Comparison of ENCODE assay signal across 21 mouse cellular contexts in genomic region chr1:75229158-75229557, GRCm38 (mm10). TPM values are rescaled to one million over a fixed set of nuclear protein-coding genes. Genes with fewer than 3 reads are reported as not detected.
DNase-seq lines count a peak whose midpoint lies in the region; ATAC-seq and TF ChIP-seq lines count a peak whose summit lies in the region.
"Had no signal": no experiment of that assay in that cellular context is flagged by ENCODE, and none has a peak within 500 bp of the region (broad histone marks: within the 10 kb centered on the region; RNA-seq: fewer than 3 reads in every experiment).

No protein-coding gene starts in this region.

- H3K9ac ChIP-seq in MEL (ENCODE audit: control insufficient read depth, low read depth, low read length, poor library complexity, severe bottlenecking) = no peak overlapping the region
- H3K9ac ChIP-seq in liver, embryonic 11.5 days (ENCODE audit: low read depth, low read length) = no peak overlapping the region
- H3K9ac ChIP-seq in hindbrain, embryonic 12.5 days = no peak overlapping the region
- H3K9ac ChIP-seq: midbrain, embryonic 13.5 days; neural tube, embryonic 15.5 days; stomach, embryonic 15.5 days had no signal

- TF ChIP-seq EP300 in MEL (IDR thresholded peaks at IDR 0.05; ENCODE audit: low read depth in 1 of 2, low read length in 2 of 2) = peak; percentile 88 to 91

- ATAC-seq in liver, embryonic 11.5 days (replicated peaks; ENCODE audit: low FRiP score) = peak; percentile 77
- peak; percentile 88 for ATAC-seq in megakaryocyte-erythroid progenitor cell, adult 5-6 weeks (replicated peaks; ENCODE audit: low FRiP score, low TSS enrichment, poor library complexity, severe bottlenecking)
- ATAC-seq in hindbrain, embryonic 12.5 days (ENCODE audit: low FRiP score) = no peak
- ATAC-seq: forebrain, embryonic 14.5 days; midbrain, embryonic 13.5 days; Patski had no signal

- peaks cover 0 to 51% of the 10 kb centered on the region in 2 experiments; a peak in 2 of 4 replicates for H3K36me3 ChIP-seq in MEL (ENCODE audit: control insufficient read depth in 1 of 2, insufficient read depth in 2 of 2, low read length in 2 of 2)
- H3K36me3 ChIP-seq in liver, embryonic 11.5 days (ENCODE audit: control insufficient read depth, insufficient read depth, low read length) = no peaks in the 10 kb centered on the region
- H3K36me3 ChIP-seq in hindbrain, embryonic 12.5 days = no peaks in the 10 kb centered on the region
- H3K36me3 ChIP-seq: hindbrain, embryonic 10.5 days; midbrain, embryonic 13.5 days; neural tube, embryonic 15.5 days; stomach, embryonic 15.5 days had no signal

- TF ChIP-seq RAD21 in MEL (IDR thresholded peaks at IDR 0.05; ENCODE audit: low read depth, low read length) = no peak

- H3K4me3 ChIP-seq in MEL (ENCODE audit: control insufficient read depth in 1 of 2, insufficient read depth in 1 of 2, low read depth in 2 of 2, low read length in 2 of 2) = no peak overlapping the region
- no peak overlapping the region for H3K4me3 ChIP-seq in bone marrow, adult 2 months (replicated peaks; ENCODE audit: control insufficient read depth, low read depth, low read length)
- H3K4me3 ChIP-seq in liver, embryonic 11.5 days (ENCODE audit: low read depth, low read length) = no peak overlapping the region
- H3K4me3 ChIP-seq in hindbrain, embryonic 12.5 days = no peak overlapping the region
- H3K4me3 ChIP-seq: hindbrain, embryonic 10.5 days; midbrain, embryonic 13.5 days; neural tube, embryonic 15.5 days; stomach, embryonic 15.5 days had no signal

- no peak for TF ChIP-seq POLR2A in MEL (IDR thresholded peaks at IDR 0.05; ENCODE audit: control insufficient read depth in 1 of 2, insufficient read depth in 1 of 2, low read depth in 1 of 2, low read length in 2 of 2, poor library complexity in 1 of 2)
- no peak for TF ChIP-seq POLR2A in bone marrow, adult 2 months (IDR thresholded peaks at IDR 0.05; ENCODE audit: borderline replicate concordance, control insufficient read depth, low read depth, low read length)

- H3K9me3 ChIP-seq in MEL (replicated peaks; ENCODE audit: insufficient read depth, low read length) = no peaks in the 10 kb centered on the region
- H3K9me3 ChIP-seq in liver, embryonic 11.5 days (ENCODE audit: control insufficient read depth, low read length) = no peaks in the 10 kb centered on the region
- H3K9me3 ChIP-seq in hindbrain, embryonic 12.5 days (replicated peaks) = no peaks in the 10 kb centered on the region
- H3K9me3 ChIP-seq: hindbrain, embryonic 10.5 days; midbrain, embryonic 13.5 days; neural tube, embryonic 15.5 days; stomach, embryonic 15.5 days had no signal

- DNase-seq in MEL (ENCODE audit: low read depth, low spot score) = peak; percentile 92
- DNase-seq in liver, embryonic 11.5 days (ENCODE audit: low spot score) = no peak
- DNase-seq in lung, postnatal 4 days = no peak
- DNase-seq in frontal cortex, postnatal 36 days (ENCODE audit: low spot score in 2 of 2) = no peak
- DNase-seq: cerebellum, postnatal 10 days; kidney, adult 9 months; kidney, postnatal 4 days; lung, postnatal 14 days had no signal

- H3K27ac ChIP-seq in MEL (ENCODE audit: control insufficient read depth, low read depth, low read length) = peak overlapping the region; percentile 36
- H3K27ac ChIP-seq in bone marrow, adult 2 months (ENCODE audit: control insufficient read depth, insufficient read depth, low read depth, low read length, poor library complexity) = peak overlapping the region; percentile 28; the same call in 1 of the 2 replicates
- peak overlapping the region; percentile 19; the same call in 1 of the 2 replicates for H3K27ac ChIP-seq in liver, embryonic 11.5 days (ENCODE audit: low read depth, low read length)
- no peak overlapping the region for H3K27ac ChIP-seq in hindbrain, embryonic 12.5 days
- H3K27ac ChIP-seq: hindbrain, embryonic 10.5 days; midbrain, embryonic 13.5 days; neural tube, embryonic 15.5 days; stomach, embryonic 15.5 days had no signal

- H3K27me3 ChIP-seq in MEL (ENCODE audit: control insufficient read depth in 1 of 2, insufficient read depth in 2 of 2, low read length in 2 of 2) = no peaks in the 10 kb centered on the region
- no peaks in the 10 kb centered on the region for H3K27me3 ChIP-seq in liver, embryonic 11.5 days (replicated peaks; ENCODE audit: control insufficient read depth, insufficient read depth, low read length)
- peaks cover 8% of the 10 kb centered on the region for H3K27me3 ChIP-seq in hindbrain, embryonic 12.5 days
- H3K27me3 ChIP-seq: Patski; stomach, embryonic 15.5 days had no signal

- no peaks in the 10 kb centered on the region for H3K79me2 ChIP-seq in MEL (ENCODE audit: control insufficient read depth, insufficient read depth, low read length, poor library complexity)

- no peak overlapping the region for H3K4me2 ChIP-seq in liver, embryonic 11.5 days
- H3K4me2 ChIP-seq in hindbrain, embryonic 12.5 days (replicated peaks) = no peak overlapping the region
- H3K4me2 ChIP-seq: midbrain, embryonic 13.5 days; neural tube, embryonic 15.5 days; stomach, embryonic 15.5 days had no signal

- no peak for TF ChIP-seq CTCF in MEL (IDR thresholded peaks at IDR 0.05 in 2 of 3, conservative IDR thresholded peaks at IDR 0.05 in 1 of 3; ENCODE audit: control insufficient read depth in 1 of 3, insufficient read depth in 1 of 3, low read depth in 2 of 3, low read length in 3 of 3, poor library complexity in 1 of 3, severe bottlenecking in 1 of 3)
- no peak for TF ChIP-seq CTCF in bone marrow, adult 2 months (IDR thresholded peaks at IDR 0.05; ENCODE audit: control insufficient read depth, insufficient read depth, low read length)

- peaks cover 28 to 60% of the 10 kb centered on the region in 2 experiments for H3K4me1 ChIP-seq in MEL (ENCODE audit: control insufficient read depth in 1 of 2, insufficient read depth in 2 of 2, low read length in 2 of 2)
- H3K4me1 ChIP-seq in bone marrow, adult 2 months (ENCODE audit: control insufficient read depth, insufficient read depth, low read length) = peaks cover 3% of the 10 kb centered on the region
- H3K4me1 ChIP-seq in liver, embryonic 11.5 days (replicated peaks; ENCODE audit: control insufficient read depth, insufficient read depth, low read length) = peaks cover 6% of the 10 kb centered on the region; the same call in 1 of the 2 replicates
- no peaks in the 10 kb centered on the region for H3K4me1 ChIP-seq in hindbrain, embryonic 12.5 days
- H3K4me1 ChIP-seq: hindbrain, embryonic 10.5 days; midbrain, embryonic 13.5 days; neural tube, embryonic 15.5 days; stomach, embryonic 15.5 days had no signal

- 32% methylated on average over 4 of the region's 4 CpGs for WGBS in bone marrow, adult 2 months
- WGBS in liver, embryonic 11.5 days = 53% methylated on average over 4 of the region's 4 CpGs
- 79% methylated on average over 4 of the region's 4 CpGs for WGBS in hindbrain, embryonic 12.5 days

RNA-seq across cellular contexts. Expression of gene A630095N17Rik, which starts 2.7 kb away (rescaled TPM):
- 0.46 and 0.58 TPM in 2 replicates for total RNA-seq in MEL (2012; rRNA removed)
- under 1 TPM in 1 of 2 experiments, not detected in 1; 0.82 TPM for polyA plus RNA-seq in MEL (2012; ENCODE audit: insufficient read depth in 1 of 2, insufficient read length in 2 of 2, low read depth in 1 of 2, low replicate concordance in 2 of 2, missing spikeins in 1 of 2)
- polyA plus RNA-seq in bone marrow, adult 2 months (2011; ENCODE audit: insufficient read depth, insufficient read length, low replicate concordance, missing spikeins) = not detected in 2 replicates
- not detected in 2 replicates for polyA plus RNA-seq in liver, embryonic 11.5 days (2014; fragmentation: Nextera tagmentation; extraction: Ambion mirVana)
- total RNA-seq in megakaryocyte-erythroid progenitor cell, adult 5-6 weeks (2014; fragmentation: Nextera tagmentation) = not detected in 2 replicates
- not detected in 2 replicates for total RNA-seq in megakaryocyte-erythroid progenitor cell, adult 5-6 weeks (2017)
- polyA plus RNA-seq in hindbrain, embryonic 12.5 days (2016; fragmentation: Nextera tagmentation; extraction: Ambion mirVana) = not detected in 2 replicates
- total RNA-seq: layer of hippocampus, postnatal 10 days; left cerebral cortex, postnatal 36 days; liver, adult 2 months had no signal
- polyA plus RNA-seq: forebrain, embryonic 14.5 days; heart, embryonic 14.5 days; hindbrain, embryonic 10.5 days; liver, adult 2 months; midbrain, embryonic 13.5 days; neural tube, embryonic 15.5 days; stomach, embryonic 15.5 days had no signal

RNA-seq across cellular contexts. Expression of gene Dnajb2, which starts 7.0 kb away (rescaled TPM):
- total RNA-seq in MEL (2012; rRNA removed) = 10.3 and 12.9 TPM in 2 replicates
- 10 to 100 TPM in 1 of 2 experiments, not detected in 1; 18.9 TPM for polyA plus RNA-seq in MEL (2012; ENCODE audit: insufficient read depth in 1 of 2, insufficient read length in 2 of 2, low read depth in 1 of 2, low replicate concordance in 2 of 2, missing spikeins in 1 of 2)
- polyA plus RNA-seq in bone marrow, adult 2 months (2011; ENCODE audit: insufficient read depth, insufficient read length, low replicate concordance, missing spikeins) = 85.8 and 119 TPM in 2 replicates
- polyA plus RNA-seq in liver, embryonic 11.5 days (2014; fragmentation: Nextera tagmentation; extraction: Ambion mirVana) = 13.6 and 17.5 TPM in 2 replicates
- 15.2 and 18.3 TPM in 2 replicates for total RNA-seq in megakaryocyte-erythroid progenitor cell, adult 5-6 weeks (2014; fragmentation: Nextera tagmentation)
- total RNA-seq in megakaryocyte-erythroid progenitor cell, adult 5-6 weeks (2017) = 14.2 and 21.7 TPM in 2 replicates
- polyA plus RNA-seq in hindbrain, embryonic 12.5 days (2016; fragmentation: Nextera tagmentation; extraction: Ambion mirVana) = 54.6 and 55.2 TPM in 2 replicates

RNA-seq across cellular contexts. Expression of gene Tuba4a, which starts 9.5 kb away (rescaled TPM):
- 385 and 396 TPM in 2 replicates for total RNA-seq in MEL (2012; rRNA removed)
- polyA plus RNA-seq in MEL (2012; ENCODE audit: insufficient read depth in 1 of 2, insufficient read length in 2 of 2, low read depth in 1 of 2, low replicate concordance in 2 of 2, missing spikeins in 1 of 2) = 100 to 1,000 TPM in 1 of 2 experiments, not detected in 1; 439 TPM
- 422 and 591 TPM in 2 replicates for polyA plus RNA-seq in bone marrow, adult 2 months (2011; ENCODE audit: insufficient read depth, insufficient read length, low replicate concordance, missing spikeins)
- 282 and 298 TPM in 2 replicates for polyA plus RNA-seq in liver, embryonic 11.5 days (2014; fragmentation: Nextera tagmentation; extraction: Ambion mirVana)
- total RNA-seq in megakaryocyte-erythroid progenitor cell, adult 5-6 weeks (2014; fragmentation: Nextera tagmentation) = 232 and 276 TPM in 2 replicates
- total RNA-seq in megakaryocyte-erythroid progenitor cell, adult 5-6 weeks (2017) = 137 and 146 TPM in 2 replicates
- polyA plus RNA-seq in hindbrain, embryonic 12.5 days (2016; fragmentation: Nextera tagmentation; extraction: Ambion mirVana) = 10.3 and 11.1 TPM in 2 replicates

RNA-seq across cellular contexts. Expression of gene Stk16, which starts 18.5 kb away (rescaled TPM):
- total RNA-seq in MEL (2012; rRNA removed) = 83.2 and 110 TPM in 2 replicates
- polyA plus RNA-seq in MEL (2012; ENCODE audit: insufficient read depth in 1 of 2, insufficient read length in 2 of 2, low read depth in 1 of 2, low replicate concordance in 2 of 2, missing spikeins in 1 of 2) = 100 to 1,000 TPM in 1 of 2 experiments, not detected in 1; 154 TPM
- polyA plus RNA-seq in bone marrow, adult 2 months (2011; ENCODE audit: insufficient read depth, insufficient read length, low replicate concordance, missing spikeins) = 74.2 and 168 TPM in 2 replicates
- polyA plus RNA-seq in liver, embryonic 11.5 days (2014; fragmentation: Nextera tagmentation; extraction: Ambion mirVana) = 122 and 131 TPM in 2 replicates
- total RNA-seq in megakaryocyte-erythroid progenitor cell, adult 5-6 weeks (2014; fragmentation: Nextera tagmentation) = 117 and 193 TPM in 2 replicates
- 88.3 and 103 TPM in 2 replicates for total RNA-seq in megakaryocyte-erythroid progenitor cell, adult 5-6 weeks (2017)
- polyA plus RNA-seq in hindbrain, embryonic 12.5 days (2016; fragmentation: Nextera tagmentation; extraction: Ambion mirVana) = 125 and 130 TPM in 2 replicates

RNA-seq across cellular contexts. Expression of gene Glb1l, which starts 18.5 kb away (rescaled TPM):
- 4.0 and 7.6 TPM in 2 replicates for total RNA-seq in MEL (2012; rRNA removed)
- 10 to 100 TPM in 1 of 2 experiments, not detected in 1; 13.0 TPM for polyA plus RNA-seq in MEL (2012; ENCODE audit: insufficient read depth in 1 of 2, insufficient read length in 2 of 2, low read depth in 1 of 2, low replicate concordance in 2 of 2, missing spikeins in 1 of 2)
- 23.0 and 43.6 TPM in 2 replicates for polyA plus RNA-seq in bone marrow, adult 2 months (2011; ENCODE audit: insufficient read depth, insufficient read length, low replicate concordance, missing spikeins)
- 8.0 and 9.1 TPM in 2 replicates for polyA plus RNA-seq in liver, embryonic 11.5 days (2014; fragmentation: Nextera tagmentation; extraction: Ambion mirVana)
- 20.0 and 24.2 TPM in 2 replicates for total RNA-seq in megakaryocyte-erythroid progenitor cell, adult 5-6 weeks (2014; fragmentation: Nextera tagmentation)
- total RNA-seq in megakaryocyte-erythroid progenitor cell, adult 5-6 weeks (2017) = 5.4 and 18.3 TPM in 2 replicates
- 21.2 and 26.3 TPM in 2 replicates for polyA plus RNA-seq in hindbrain, embryonic 12.5 days (2016; fragmentation: Nextera tagmentation; extraction: Ambion mirVana)

Comparison
In these comparisons a context has a peak if more than half of its experiments do, and no peak if none do; other contexts are left out.
1. RNA of gene Tuba4a, which starts 9.5 kb away (polyA plus RNA-seq): 422 to 591 TPM in bone marrow, adult 2 months, 439 TPM in MEL and 282 to 298 TPM in liver, embryonic 11.5 days; 10.3 to 11.1 TPM in hindbrain, embryonic 12.5 days; every median in the first group is over 10 times any median in the second.